Mouse (Mus musculus) adrenal gland, postnatal 14 days (tissue): ENCODE results near the gene 1700010B08Rik. TPM values are rescaled to one million over a fixed set of nuclear protein-coding genes. Genes with fewer than 3 reads are reported as not detected.

Experiments
- microRNA-seq, 2 experiments: library from miRNA; unstranded; fragments of <30 nt; microRNA quantifications; one replicate each; pipeline ENCODE4 v1.2.0; 2021
- total RNA-seq: library from RNA; stranded (reverse); gene quantifications from 2 replicates; pipeline ENCODE4 v1.2.3, GENCODE M21; 2021

1700010B08Rik gene
- total RNA-seq, 1 experiment from 2014 or later, result not detected

Small RNA genes within 50 kb of the gene (microRNA-seq; reads per million reads assigned to microRNA genes)
- gene Mir6340, result 0 to 0.38 reads per million in 2 experiments

Other genes starting within 250 kb of the 1700010B08Rik start
- not detected in 2 replicates for gene 1700021F07Rik, start 196.8 kb upstream of the 1700010B08Rik start, total RNA-seq
- not detected in 2 replicates for gene Ankrd60, start 141.1 kb upstream of the 1700010B08Rik start, total RNA-seq
- 33.0 and 35.4 TPM in 2 replicates for gene Rab22a, start 59.7 kb upstream of the 1700010B08Rik start, total RNA-seq
- 134 and 142 TPM in 2 replicates for gene Vapb, start 18.1 kb downstream of the 1700010B08Rik start, total RNA-seq